Mouse (Mus musculus) kidney, embryonic 16.5 days (tissue): ENCODE results near the gene Zfp777. TPM values are rescaled to one million over a fixed set of nuclear protein-coding genes. Genes with fewer than 3 reads are reported as not detected.

Source experiments
- ATAC-seq: fragments of 200-750 bp; cut with Nextera tagmentation; 2 replicates; pipeline ENCODE4 v1.8.0; 2017; ENCODE audit warnings: moderate TSS enrichment; ENCODE audit not compliant: low FRiP score, low TSS enrichment
- H3K27ac ChIP-seq: fragments of 300-500 bp; sonication (generic); 2 replicates; pipeline ENCODE4 v1.5.1; 2014; ENCODE audit warnings: low read length
- H3K27me3 ChIP-seq: fragments of 300-500 bp; sonication (generic); 2 replicates; pipeline ENCODE4 v1.6.1; 2014; ENCODE audit warnings: low read length, control low read depth, mixed read lengths; ENCODE audit not compliant: insufficient read depth
- H3K36me3 ChIP-seq: fragments of 300-500 bp; sonication (generic); 2 replicates; pipeline ENCODE4 v1.6.1; 2014; ENCODE audit warnings: low read length, control low read depth, mixed read lengths; ENCODE audit not compliant: insufficient read depth
- H3K4me1 ChIP-seq: fragments of 300-500 bp; sonication (generic); 2 replicates; pipeline ENCODE4 v1.6.1; 2014; ENCODE audit warnings: low read length, control low read depth, mixed read lengths; ENCODE audit not compliant: insufficient read depth
- H3K4me2 ChIP-seq: fragments of 300-500 bp; sonication (generic); replicated peaks from 2 replicates; pipeline ENCODE4 v1.6.1; 2014; ENCODE audit warnings: low read depth, low read length
- H3K4me3 ChIP-seq: fragments of 300-500 bp; sonication (generic); 2 replicates; pipeline ENCODE4 v1.5.1; 2014; ENCODE audit warnings: mild to moderate bottlenecking, low read length
- H3K9ac ChIP-seq: fragments of 300-500 bp; sonication (generic); replicated peaks from 2 replicates; pipeline ENCODE4 v1.6.1; 2014; ENCODE audit warnings: low read length
- H3K9me3 ChIP-seq: fragments of 300-500 bp; sonication (generic); 2 replicates; pipeline ENCODE4 v1.6.1; 2016; ENCODE audit warnings: low read length, control low read depth
- WGBS: fragments of 180-500 bp; shearing (Covaris S2); extraction: QIAGEN DNeasy Blood & Tissue Kit; methylation state at CpG from one replicate; pipeline ENCODE4 v1.1.7; 2014; 5-methylcytosine and 5-hydroxymethylcytosine counted together
- polyA plus RNA-seq: library from polyadenylated mRNA; unstranded; fragments of >200 nt; fragmentation: Nextera tagmentation; extraction: Ambion mirVana; gene quantifications from 2 replicates; pipeline ENCODE4 v1.2.1, GENCODE M21; 2015

Gene Zfp777
- polyA plus RNA-seq, 1 experiment from 2014 or later = 9.0 TPM

GRCm38 (mm10) chr6:48047114-48047449, 1.6 kb downstream of the Zfp777 start:
- whole genome bisulfite sequencing = 4% methylated on average over 12 of the region's 12 CpGs
- H3K9me3 ChIP-seq = no peaks in the 10 kb centered on the region
- H3K27me3 ChIP-seq = no peaks in the 10 kb centered on the region
- H3K36me3 ChIP-seq = peaks cover 26% of the 10 kb centered on the region
- H3K9ac ChIP-seq = peak overlapping the region; percentile 91
- H3K4me1 ChIP-seq = peaks cover 17% of the 10 kb centered on the region
- H3K4me2 ChIP-seq = peak overlapping the region; percentile 58
- no peak overlapping the region for H3K27ac ChIP-seq
- ATAC-seq = peak; percentile 28; the same call in 1 of the 2 replicates
- H3K4me3 ChIP-seq = peak overlapping the region; percentile 64

GRCm38 (mm10) chr6:48032661-48033060, 16.1 kb downstream of the Zfp777 start:
- H3K9ac ChIP-seq = no peak overlapping the region
- ATAC-seq = no peak
- no peak overlapping the region for H3K4me2 ChIP-seq
- H3K4me1 ChIP-seq = no peaks in the 10 kb centered on the region
- no peaks in the 10 kb centered on the region for H3K27me3 ChIP-seq
- no peaks in the 10 kb centered on the region for H3K9me3 ChIP-seq
- H3K4me3 ChIP-seq = no peak overlapping the region
- H3K27ac ChIP-seq = no peak overlapping the region
- H3K36me3 ChIP-seq = peaks cover 65% of the 10 kb centered on the region

- Histone ChIP-seq H3K36me3 (peaks cover 81% of the 10 kb centered on the region), H3K9me3 (peaks cover 31% of the 10 kb centered on the region), H3K27me3 (no peaks in the 10 kb centered on the region), H3K4me1 (no peaks in the 10 kb centered on the region), H3K27ac (no peak overlapping the region), H3K9ac (no peak overlapping the region), H3K4me3 (no peak overlapping the region), H3K4me2 (no peak overlapping the region)
- no peak for ATAC-seq
- WGBS = 84% methylated on average over 10 of the region's 10 CpGs
Observed at GRCm38 (mm10) chr6:48025905-48026660, 22.6 kb downstream of the Zfp777 start.

GRCm38 (mm10) chr6:48024994-48025345, 23.7 kb downstream of the Zfp777 start:
- no peak overlapping the region for H3K4me3 ChIP-seq
- peaks cover 31% of the 10 kb centered on the region for H3K9me3 ChIP-seq
- no peak overlapping the region for H3K9ac ChIP-seq
- H3K4me1 ChIP-seq = no peaks in the 10 kb centered on the region
- no peak overlapping the region for H3K4me2 ChIP-seq
- 76% methylated on average over 21 of the region's 21 CpGs for WGBS
- no peaks in the 10 kb centered on the region for H3K27me3 ChIP-seq
- H3K36me3 ChIP-seq = peaks cover 73% of the 10 kb centered on the region
- peak; percentile 29; the same call in 1 of the 2 replicates for ATAC-seq
- H3K27ac ChIP-seq = no peak overlapping the region

GRCm38 (mm10) chr6:48024330-48024993, 24.2 kb downstream of the Zfp777 start:
- WGBS = 85% methylated on average over 43 of the region's 43 CpGs
- peak; percentile 52 for ATAC-seq
- no peaks in the 10 kb centered on the region for H3K27me3 ChIP-seq
- H3K4me1 ChIP-seq = no peaks in the 10 kb centered on the region
- H3K9me3 ChIP-seq = peaks cover 31% of the 10 kb centered on the region
- no peak overlapping the region for H3K4me2 ChIP-seq
- H3K9ac ChIP-seq = no peak overlapping the region
- peaks cover 71% of the 10 kb centered on the region for H3K36me3 ChIP-seq
- H3K27ac ChIP-seq = no peak overlapping the region
- H3K4me3 ChIP-seq = no peak overlapping the region

GRCm38 (mm10) chr6:48022672-48023071, 26.0 kb downstream of the Zfp777 start:
- Histone ChIP-seq H3K27me3 (no peaks in the 10 kb centered on the region), H3K4me2 (no peak overlapping the region), H3K4me3 (no peak overlapping the region), H3K27ac (no peak overlapping the region), H3K36me3 (peaks cover 60% of the 10 kb centered on the region), H3K4me1 (no peaks in the 10 kb centered on the region), H3K9ac (no peak overlapping the region), H3K9me3 (peaks cover 31% of the 10 kb centered on the region)
- 93% methylated on average over 2 of the region's 2 CpGs for WGBS
- ATAC-seq = no peak

- Histone ChIP-seq H3K4me2 (no peak overlapping the region), H3K4me3 (no peak overlapping the region), H3K27me3 (no peaks in the 10 kb centered on the region), H3K36me3 (peaks cover 51% of the 10 kb centered on the region), H3K9ac (no peak overlapping the region), H3K9me3 (peaks cover 31% of the 10 kb centered on the region), H3K4me1 (no peaks in the 10 kb centered on the region), H3K27ac (no peak overlapping the region)
- WGBS = 64% methylated on average over 1 of the region's 1 CpGs
- no peak for ATAC-seq
Observed at GRCm38 (mm10) chr6:48021678-48022077, 27.0 kb downstream of the Zfp777 start.

- Histone ChIP-seq H3K4me3 (no peak overlapping the region), H3K9ac (no peak overlapping the region), H3K36me3 (peaks cover 35% of the 10 kb centered on the region), H3K27me3 (no peaks in the 10 kb centered on the region), H3K27ac (no peak overlapping the region), H3K4me1 (no peaks in the 10 kb centered on the region), H3K4me2 (no peak overlapping the region), H3K9me3 (peaks cover 16% of the 10 kb centered on the region)
- ATAC-seq = no peak
- WGBS = 90% methylated on average over 2 of the region's 2 CpGs
Observed at GRCm38 (mm10) chr6:48020006-48020405, 28.7 kb downstream of the Zfp777 start.

GRCm38 (mm10) chr6:48016841-48017240, 31.9 kb downstream of the Zfp777 start:
- no peak overlapping the region for H3K27ac ChIP-seq
- no peaks in the 10 kb centered on the region for H3K9me3 ChIP-seq
- H3K4me2 ChIP-seq = no peak overlapping the region
- no peak for ATAC-seq
- no peak overlapping the region for H3K9ac ChIP-seq
- WGBS = 94% methylated on average over 9 of the region's 9 CpGs
- peaks cover 6% of the 10 kb centered on the region; the same call in 1 of the 2 replicates for H3K36me3 ChIP-seq
- H3K4me1 ChIP-seq = no peaks in the 10 kb centered on the region
- H3K4me3 ChIP-seq = no peak overlapping the region
- no peaks in the 10 kb centered on the region for H3K27me3 ChIP-seq

- no peaks in the 10 kb centered on the region for H3K4me1 ChIP-seq
- no peak overlapping the region for H3K27ac ChIP-seq
- no peaks in the 10 kb centered on the region for H3K9me3 ChIP-seq
- H3K9ac ChIP-seq = peak overlapping the region; percentile 46
- ATAC-seq = peak; percentile 95
- H3K36me3 ChIP-seq = peaks cover 6% of the 10 kb centered on the region; the same call in 1 of the 2 replicates
- WGBS = 0% methylated on average over 21 of the region's 24 CpGs
- peak overlapping the region; percentile 49 for H3K4me2 ChIP-seq
- H3K4me3 ChIP-seq = peak overlapping the region; percentile 35
- no peaks in the 10 kb centered on the region for H3K27me3 ChIP-seq
Observed at GRCm38 (mm10) chr6:48016090-48016521, 32.6 kb downstream of the Zfp777 start.
